Mouse (Mus musculus) kidney, adult 2 months (tissue): Measurements from ENCODE around the gene Dhx57. TPM values are rescaled to one million over a fixed set of nuclear protein-coding genes. Genes with fewer than 3 reads are reported as not detected.
"Not testable (repeated sequence)": the region's sequence is repeated elsewhere in the genome, so short reads cannot be mapped to it uniquely, and the experiment has no call there.

Experiments used
- DNase-seq: peaks from one replicate; pipeline ENCODE4 v3.0.0; 2021
- H3K27ac ChIP-seq: fragments of 200-500 bp; 2 replicates; pipeline ENCODE4 v1.5.1; 2012; ENCODE audit warnings: low read depth, low read length, control low read depth, inconsistent platforms; ENCODE audit not compliant: insufficient read depth
- H3K27me3 ChIP-seq: fragments of 200-500 bp; replicated peaks from 2 replicates; pipeline ENCODE4 v1.6.1; 2012; ENCODE audit warnings: mild to moderate bottlenecking, moderate library complexity, low read length, inconsistent platforms; ENCODE audit not compliant: control insufficient read depth, insufficient read depth
- H3K36me3 ChIP-seq: fragments of 200-500 bp; 2 replicates; pipeline ENCODE4 v1.6.1; 2012; ENCODE audit warnings: mild to moderate bottlenecking, moderate library complexity, low read length, inconsistent platforms; ENCODE audit not compliant: control insufficient read depth, insufficient read depth
- H3K4me1 ChIP-seq: fragments of 200-500 bp; 2 replicates; pipeline ENCODE4 v1.6.1; 2011; ENCODE audit warnings: low read length; ENCODE audit not compliant: control insufficient read depth, insufficient read depth
- H3K4me3 ChIP-seq: fragments of 200-500 bp; 2 replicates; pipeline ENCODE4 v1.5.1; 2011; ENCODE audit warnings: mild to moderate bottlenecking, low read depth, low read length, control low read depth; ENCODE audit not compliant: insufficient read depth
- CTCF ChIP-seq: fragments of 200-500 bp; conservative IDR thresholded peaks from 2 replicates; pipeline ENCODE4 v1.5.1; 2011; ENCODE audit warnings: low read depth, mild to moderate bottlenecking, control low read depth, low read length, moderate library complexity, mixed read lengths; ENCODE audit not compliant: insufficient read depth, insufficient read length
- POLR2A ChIP-seq: fragments of 200-500 bp; IDR thresholded peaks from one replicate; pipeline ENCODE4 v1.6.1; 2011; ENCODE audit warnings: low read depth, low read length, control low read depth
- WGBS: fragments of 180-500 bp; shearing (Covaris S2); methylation state at CpG from one replicate; pipeline ENCODE4 v1.1.7; 2018; 5-methylcytosine and 5-hydroxymethylcytosine counted together
- polyA plus RNA-seq: library from polyadenylated mRNA; depleted of rRNA; stranded (reverse); fragments of >200 nt; gene quantifications from 2 replicates; pipeline ENCODE4 v1.2.3, GENCODE M21; 2012

Dhx57 gene
- polyA plus RNA-seq, 1 experiment: 6.4 TPM

DNA sequence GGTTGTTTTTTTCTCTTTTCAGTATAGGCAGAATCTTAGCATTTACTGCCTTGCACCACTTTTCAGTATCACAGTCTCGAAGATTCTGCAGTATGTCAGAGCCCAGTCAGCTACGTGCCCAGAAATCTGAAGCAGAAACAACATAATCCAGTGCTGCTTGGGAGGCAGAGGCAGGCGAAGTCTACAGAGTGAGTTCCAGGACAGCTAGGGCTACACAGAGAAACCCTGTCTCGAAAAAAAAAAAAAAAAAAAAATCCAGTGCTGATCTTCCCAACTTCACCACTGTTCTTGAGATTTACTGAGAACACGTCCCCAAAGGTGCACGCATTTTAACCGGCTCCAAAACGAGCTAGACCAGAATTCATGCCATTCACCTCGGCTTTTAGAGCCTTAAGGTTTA lies 66.4 kb downstream of the Dhx57 start:
- Histone ChIP-seq H3K27me3 (no peaks in the 10 kb centered on the region), H3K27ac (peak overlapping the region; percentile 72; the same call in 1 of the 2 replicates), H3K4me1 (peaks cover 2% of the 10 kb centered on the region; the same call in 1 of the 2 replicates), H3K4me3 (peak overlapping the region; percentile 56), H3K36me3 (no peaks in the 10 kb centered on the region)
- no peak for DNase-seq
- no peak for TF ChIP-seq CTCF
- TF ChIP-seq POLR2A: no peak
- 5% methylated on average over 9 of the region's 9 CpGs for WGBS

DNA sequence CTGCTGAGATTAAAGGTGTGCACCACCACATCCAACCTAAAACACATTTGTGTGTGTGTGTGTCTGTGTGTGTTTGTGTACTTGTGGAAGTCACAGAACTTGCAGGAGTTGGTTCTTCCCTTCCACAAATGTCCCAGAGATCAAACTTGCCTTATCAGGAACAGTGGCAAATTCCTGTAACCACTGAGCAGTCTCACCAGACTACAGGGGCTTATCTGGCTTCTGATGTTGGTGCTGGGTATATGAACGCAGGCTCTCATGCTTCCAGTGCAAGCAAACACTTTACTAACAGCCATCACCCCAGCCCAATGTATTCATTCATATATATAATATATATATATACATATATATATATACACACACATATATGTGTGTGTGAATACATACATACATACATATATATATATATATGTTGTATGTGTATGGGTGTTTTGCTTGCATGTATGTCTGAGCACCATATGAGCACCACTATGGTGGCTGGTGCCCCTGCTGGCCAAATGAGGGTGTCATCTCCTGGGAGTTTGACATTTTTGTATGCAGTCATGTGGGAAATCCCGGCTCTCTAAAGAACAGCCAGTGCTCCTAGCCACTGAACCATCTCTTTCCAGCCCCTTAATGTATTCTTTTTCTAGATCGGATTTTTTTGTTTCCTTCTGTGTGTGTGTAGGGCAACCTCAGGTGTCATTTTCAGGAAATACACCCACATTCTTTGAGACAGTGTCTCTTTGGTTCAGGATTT lies 68.2 kb downstream of the Dhx57 start:
- Histone ChIP-seq H3K27me3 (no peaks in the 10 kb centered on the region), H3K4me3 (no peak overlapping the region), H3K36me3 (no peaks in the 10 kb centered on the region), H3K4me1 (peaks cover 2% of the 10 kb centered on the region; the same call in 1 of the 2 replicates), H3K27ac (no peak overlapping the region)
- TF ChIP-seq CTCF: peak; percentile 34; the same call in 1 of the 2 replicates
- no peak for TF ChIP-seq POLR2A
- peak; percentile 32 for DNase-seq
- 36% methylated on average over 3 of the region's 3 CpGs for WGBS

DNA sequence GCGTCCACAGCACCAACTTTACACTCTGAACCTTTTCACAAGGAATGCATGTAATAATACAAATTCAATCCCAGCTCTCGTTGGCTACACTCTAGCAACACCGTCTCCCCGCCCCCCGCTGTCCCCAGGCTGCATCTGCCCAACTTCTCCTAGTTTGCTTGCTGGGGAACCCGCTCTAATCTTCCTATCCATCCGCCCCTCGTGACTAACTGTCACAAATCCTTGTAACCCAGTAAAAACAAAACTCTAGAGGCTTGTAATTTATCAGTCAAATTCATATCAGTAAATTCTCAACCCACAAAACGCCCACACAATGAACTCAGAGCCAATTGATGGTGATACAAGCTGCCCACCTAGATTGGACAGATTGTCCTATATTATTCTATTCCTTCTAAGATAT lies 69.1 kb downstream of the Dhx57 start:
- Histone ChIP-seq H3K36me3 (no peaks in the 10 kb centered on the region), H3K4me3 (no peak overlapping the region), H3K27ac (no peak overlapping the region), H3K4me1 (peaks cover 2% of the 10 kb centered on the region; the same call in 1 of the 2 replicates), H3K27me3 (no peaks in the 10 kb centered on the region)
- no peak for TF ChIP-seq CTCF
- TF ChIP-seq POLR2A: no peak
- WGBS: 74% methylated on average over 9 of the region's 9 CpGs
- no peak for DNase-seq

DNA sequence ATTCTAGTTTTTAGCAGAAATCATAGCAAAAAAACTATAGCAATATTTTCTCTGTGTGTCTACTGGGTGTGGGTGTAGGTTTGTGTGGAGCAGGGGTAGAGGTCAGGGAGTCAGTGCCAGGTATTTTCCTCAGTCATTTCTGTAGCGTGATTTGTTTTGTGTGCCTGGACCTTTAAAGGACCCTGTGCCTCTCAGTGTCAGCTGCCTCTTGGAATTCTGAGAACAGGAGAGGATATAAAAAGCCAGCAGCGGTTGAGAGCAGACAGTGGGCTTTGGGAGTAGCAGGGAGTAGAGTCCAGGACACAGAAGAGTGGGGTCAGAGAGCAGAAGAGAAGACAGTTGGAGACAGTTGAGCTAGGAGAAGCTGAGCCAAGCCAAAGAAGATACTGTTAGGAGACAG lies 70.1 kb downstream of the Dhx57 start:
- Histone ChIP-seq H3K4me1 (peaks cover 2% of the 10 kb centered on the region; the same call in 1 of the 2 replicates), H3K4me3 (no peak overlapping the region), H3K27me3 (no peaks in the 10 kb centered on the region), H3K27ac (no peak overlapping the region), H3K36me3 (no peaks in the 10 kb centered on the region)
- no peak for DNase-seq
- TF ChIP-seq CTCF (no peak), POLR2A (no peak)
- 47% methylated on average over 2 of the region's 2 CpGs for WGBS

DNA sequence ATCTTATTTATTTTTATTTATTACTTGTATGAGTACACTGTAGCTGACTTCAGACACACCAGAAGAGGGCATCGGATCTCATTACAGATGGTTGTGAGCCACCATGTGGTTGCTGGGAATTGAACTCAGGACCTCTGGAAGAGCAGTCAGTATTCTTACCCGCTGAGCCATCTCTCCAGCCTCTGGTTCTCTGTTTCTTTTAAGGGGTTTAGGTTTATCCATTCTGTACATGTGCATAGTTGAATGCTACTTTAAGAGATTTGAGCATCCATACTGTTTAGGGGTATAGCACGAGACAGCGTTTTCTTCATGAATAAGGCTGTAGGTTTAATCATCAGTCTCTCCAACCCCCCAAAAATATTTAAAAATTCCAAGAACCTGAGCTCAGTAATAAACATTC lies 76.3 kb downstream of the Dhx57 start:
- WGBS: 98% methylated on average over 4 of the region's 4 CpGs
- H3K36me3 ChIP-seq: not testable (repeated sequence)

DNA sequence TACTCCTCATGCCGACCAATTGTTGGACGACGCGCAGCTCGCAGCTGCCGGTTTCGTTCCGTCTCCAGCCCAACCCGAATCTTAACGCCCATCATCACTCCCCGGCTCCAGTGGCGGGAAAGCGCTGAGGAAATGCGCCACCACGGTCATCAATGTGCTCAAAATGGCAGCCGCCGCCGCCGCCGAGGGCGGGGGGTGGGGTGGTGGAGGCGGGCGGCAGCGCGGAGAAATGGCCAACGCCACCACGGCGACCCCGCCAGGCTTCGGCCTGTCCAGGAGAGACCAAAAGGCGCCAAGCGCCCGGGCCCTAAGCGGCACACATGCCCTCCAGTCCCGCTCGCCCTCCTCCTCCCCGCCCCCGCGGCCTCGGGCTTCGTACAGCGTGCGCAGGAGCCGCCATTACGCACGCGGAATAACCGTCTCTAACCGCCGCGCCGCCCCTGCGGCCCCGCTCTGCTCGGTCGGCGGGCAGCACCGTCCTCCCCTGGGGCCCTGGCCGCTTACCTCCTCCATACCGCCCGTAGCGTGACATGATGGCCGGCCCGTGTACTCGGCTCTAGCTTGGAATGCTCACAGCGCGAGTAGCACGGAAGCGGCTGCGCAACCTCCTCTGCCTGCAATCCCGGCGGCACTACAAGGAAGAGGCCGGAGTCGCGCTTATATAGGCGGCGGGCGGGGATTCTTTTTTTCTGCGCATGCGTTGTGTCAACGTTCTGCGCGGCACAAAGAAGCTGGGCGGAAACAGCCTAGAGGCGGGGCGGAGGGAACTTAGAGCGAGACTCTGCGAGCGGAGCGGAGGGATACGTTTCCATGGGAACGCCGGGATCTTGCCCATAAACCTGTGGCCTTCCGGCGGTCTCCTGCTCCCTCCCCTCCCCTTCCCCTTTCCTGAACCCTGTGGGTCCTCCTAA lies 83.3 kb downstream of the Dhx57 start, which contains the start of the genes Srsf7 and Ttc39d:
Srsf7 (minus strand) TSS at position 637 of the 911 bp plus-strand sequence.
Ttc39d (plus strand) TSS at position 790 of the 911 bp plus-strand sequence.
- under 1% methylated on average over 95 of the region's 95 CpGs for WGBS

More for the DNA sequence above, 76.3 kb downstream of the Dhx57 start:
- DNase-seq, H3K4me3 ChIP-seq, H3K4me1 ChIP-seq, H3K27me3 ChIP-seq, H3K27ac ChIP-seq: not testable (repeated sequence)

DNA sequence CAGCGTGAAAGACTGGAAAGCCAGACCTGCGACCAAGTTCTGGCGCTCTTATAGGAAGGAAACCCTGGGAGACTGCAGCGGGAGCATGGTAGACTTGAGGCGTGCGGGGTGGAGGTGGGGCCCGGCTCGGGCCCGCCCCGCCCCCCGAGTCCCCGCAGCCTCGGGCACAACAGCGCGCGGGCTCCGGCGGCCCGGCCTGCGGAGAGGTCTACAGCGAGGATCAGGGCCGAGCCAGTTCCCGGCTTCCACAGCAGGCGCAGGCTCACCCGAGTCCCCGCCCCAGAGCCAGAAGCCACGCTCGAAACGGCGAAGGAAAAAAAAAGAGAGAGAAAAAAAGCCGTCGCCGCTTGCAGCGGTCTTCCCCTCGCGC lies 84.0 kb downstream of the Dhx57 start:
- Histone ChIP-seq H3K27ac (peak overlapping the region; percentile 63; the same call in 1 of the 2 replicates), H3K36me3 (peaks cover 11% of the 10 kb centered on the region), H3K4me3 (peak overlapping the region; percentile 76), H3K4me1 (peaks cover 3% of the 10 kb centered on the region; the same call in 1 of the 2 replicates), H3K27me3 (no peaks in the 10 kb centered on the region)
- TF ChIP-seq POLR2A (no peak), CTCF (no peak)
- WGBS: under 1% methylated on average over 36 of the region's 36 CpGs
- no peak for DNase-seq

More for the DNA sequence above, 83.3 kb downstream of the Dhx57 start, which contains the start of the genes Srsf7 and Ttc39d:
- peak; percentile 98 for DNase-seq
- Histone ChIP-seq H3K36me3 (peaks cover 11% of the 10 kb centered on the region), H3K4me1 (peaks cover 3% of the 10 kb centered on the region; the same call in 1 of the 2 replicates), H3K27me3 (no peaks in the 10 kb centered on the region), H3K4me3 (peak within 1 kb of the TSS; percentile 76), H3K27ac (peak within 1 kb of the TSS; percentile 85)
- TF ChIP-seq POLR2A (peak; percentile 100), CTCF (no peak)
